Mouse (Mus musculus): ENCODE results near the gene Ctnna3.

DNA sequence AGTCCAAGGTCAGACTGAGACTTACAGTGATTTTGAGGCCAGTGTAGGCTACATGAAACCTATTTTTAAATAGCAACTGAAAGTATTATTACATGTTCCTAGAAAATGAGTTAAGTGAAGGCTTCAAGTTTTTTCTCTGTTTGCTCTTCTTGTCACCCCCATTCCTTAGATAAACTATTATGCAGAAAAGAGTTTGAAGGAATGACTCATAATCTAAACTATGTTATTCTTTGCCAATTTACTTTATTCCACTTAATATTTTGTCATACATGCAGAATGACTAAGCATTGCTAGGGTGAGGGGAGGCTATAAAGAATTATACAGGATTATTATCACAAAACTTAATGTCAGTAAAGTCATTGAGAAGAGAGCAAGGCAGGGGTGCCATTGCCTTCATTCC is 479.0 kb downstream of the Ctnna3 start:
- TF ChIP-seq CTCF (IDR thresholded peaks at IDR 0.05; ENCODE audit: low read depth) (no peak), EP300 (IDR thresholded peaks at IDR 0.05; ENCODE audit: low read depth) (no peak)
